Mouse (Mus musculus) C2C12 (cell line): ENCODE measurements around the gene Srgap1.

Experiments used
- CEBPB ChIP-seq: IDR thresholded peaks from one replicate; pipeline ENCODE4 v1.6.1; 2011; ENCODE audit warnings: low read depth, mild to moderate bottlenecking, control low read depth, moderate library complexity
- CTCF ChIP-seq: IDR thresholded peaks from one replicate; pipeline ENCODE4 v1.5.1; 2011; ENCODE audit not compliant: control insufficient read depth, insufficient read depth, insufficient read length
- FOSL1 ChIP-seq: IDR thresholded peaks from one replicate; pipeline ENCODE4 v1.8.0; 2011; ENCODE audit warnings: mild to moderate bottlenecking, low read length; ENCODE audit not compliant: poor library complexity, insufficient read depth, severe bottlenecking
- MAX ChIP-seq: IDR thresholded peaks from one replicate; pipeline ENCODE4 v1.6.1; 2011; ENCODE audit warnings: mild to moderate bottlenecking, control low read depth
- MYOD1 ChIP-seq: IDR thresholded peaks from one replicate; pipeline ENCODE4 v1.6.1; 2011; ENCODE audit warnings: low read depth; ENCODE audit not compliant: control insufficient read depth, insufficient read length
- MYOG ChIP-seq: IDR thresholded peaks from one replicate; pipeline ENCODE4 v1.6.1; 2011; ENCODE audit not compliant: control insufficient read depth, insufficient read length; ENCODE audit errors: extremely low read depth
- USF1 ChIP-seq: IDR thresholded peaks from one replicate; pipeline ENCODE4 v1.6.1; 2011; ENCODE audit warnings: low read depth, mild to moderate bottlenecking, control low read depth, moderate library complexity

GRCm38 (mm10) chr10:122045946-122046345, 1.2 kb downstream of the Srgap1 start:
- TF ChIP-seq MAX (no peak), CTCF (no peak), USF1 (no peak), MYOD1 (no peak), CEBPB (no peak), FOSL1 (no peak), MYOG (no peak)
